Mouse (Mus musculus) midbrain, embryonic 16.5 days (tissue): ENCODE results near the gene Grm1. TPM values are rescaled to one million over a fixed set of nuclear protein-coding genes. Genes with fewer than 3 reads are reported as not detected.

Source experiments
- ATAC-seq: fragments of 200-750 bp; cut with Nextera tagmentation; 2 replicates; pipeline ENCODE4 v1.8.0; 2017; ENCODE audit warnings: moderate TSS enrichment
- H3K27ac ChIP-seq: fragments of 300-500 bp; sonication (generic); 2 replicates; pipeline ENCODE4 v1.5.1; 2014; ENCODE audit warnings: mild to moderate bottlenecking, low read length, mixed read lengths
- H3K27me3 ChIP-seq: fragments of 300-500 bp; sonication (generic); 2 replicates; pipeline ENCODE4 v1.6.1; 2014; ENCODE audit warnings: low read depth, low read length, mixed read lengths; ENCODE audit not compliant: control insufficient read depth, insufficient read depth
- H3K36me3 ChIP-seq: fragments of 300-500 bp; sonication (generic); 2 replicates; pipeline ENCODE4 v1.6.1; 2014; ENCODE audit warnings: mild to moderate bottlenecking, low read length, moderate library complexity, mixed read lengths; ENCODE audit not compliant: control insufficient read depth, insufficient read depth
- H3K4me1 ChIP-seq: fragments of 300-500 bp; sonication (generic); 2 replicates; pipeline ENCODE4 v1.6.1; 2014; ENCODE audit warnings: mild to moderate bottlenecking, low read length, mixed read lengths; ENCODE audit not compliant: control insufficient read depth, insufficient read depth
- H3K4me2 ChIP-seq: fragments of 300-500 bp; sonication (generic); 2 replicates; pipeline ENCODE4 v1.6.1; 2014; ENCODE audit warnings: mild to moderate bottlenecking, low read length, mixed read lengths
- H3K4me3 ChIP-seq: fragments of 300-500 bp; sonication (generic); 2 replicates; pipeline ENCODE4 v1.5.1; 2014; ENCODE audit warnings: low read depth, mild to moderate bottlenecking, low read length, moderate library complexity, mixed read lengths
- H3K9ac ChIP-seq: fragments of 300-500 bp; sonication (generic); 2 replicates; pipeline ENCODE4 v1.6.1; 2014; ENCODE audit warnings: low read depth, low read length, mixed read lengths
- H3K9me3 ChIP-seq: fragments of 300-500 bp; sonication (generic); replicated peaks from 2 replicates; pipeline ENCODE4 v1.6.1; 2014; ENCODE audit warnings: mild to moderate bottlenecking, low read length, mixed read lengths; ENCODE audit not compliant: control insufficient read depth, poor library complexity, severe bottlenecking
- WGBS: fragments of 180-500 bp; shearing (Covaris S2); extraction: QIAGEN DNeasy Blood & Tissue Kit; methylation state at CpG from one replicate; pipeline ENCODE4 v1.1.7; 2014; 5-methylcytosine and 5-hydroxymethylcytosine counted together
- polyA plus RNA-seq: library from polyadenylated mRNA; unstranded; fragments of >200 nt; fragmentation: Nextera tagmentation; extraction: Ambion mirVana; gene quantifications from 2 replicates; pipeline ENCODE4 v1.2.1, GENCODE M21; 2015

The Grm1 gene
- polyA plus RNA-seq, 1 experiment from 2014 or later = 18.1 TPM

DNA sequence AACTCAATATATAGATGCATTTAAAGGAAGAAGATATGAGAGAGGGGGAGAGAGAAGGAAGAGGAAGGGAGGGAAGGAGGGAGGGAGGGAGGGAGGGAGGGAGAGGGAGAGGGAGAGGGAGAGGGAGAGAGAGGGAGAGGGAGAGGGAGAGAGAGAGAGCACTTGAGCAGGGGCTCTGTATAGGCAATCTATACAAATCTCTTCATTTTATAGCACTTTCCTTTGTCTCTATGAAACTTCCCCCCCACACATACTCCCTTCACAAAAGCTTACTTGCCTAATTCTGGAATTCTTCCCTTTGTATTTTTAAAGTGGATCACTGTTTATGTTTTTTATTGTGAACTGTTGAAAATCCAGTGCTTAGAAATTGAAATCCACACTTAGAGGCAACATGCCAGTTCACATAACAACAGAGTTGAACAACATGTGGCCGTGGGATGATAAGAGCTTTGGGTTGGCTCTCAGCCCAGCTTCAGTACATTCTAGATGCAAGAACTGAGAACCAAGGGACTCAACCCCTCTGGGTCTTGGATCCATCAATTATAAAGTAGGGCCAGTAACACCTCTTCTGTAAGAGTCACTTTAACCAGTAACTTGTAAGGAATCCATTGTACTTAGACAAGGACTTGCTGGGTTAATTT lies 345.0 kb downstream of the Grm1 start:
- WGBS = 51% methylated on average over 1 of the region's 1 CpGs
- Histone ChIP-seq H3K4me1 (no peaks in the 10 kb centered on the region), H3K4me3 (no peak overlapping the region), H3K27me3 (no peaks in the 10 kb centered on the region), H3K9ac (no peak overlapping the region), H3K36me3 (no peaks in the 10 kb centered on the region), H3K4me2 (no peak overlapping the region), H3K9me3 (no peaks in the 10 kb centered on the region), H3K27ac (no peak overlapping the region)
- ATAC-seq = no peak

DNA sequence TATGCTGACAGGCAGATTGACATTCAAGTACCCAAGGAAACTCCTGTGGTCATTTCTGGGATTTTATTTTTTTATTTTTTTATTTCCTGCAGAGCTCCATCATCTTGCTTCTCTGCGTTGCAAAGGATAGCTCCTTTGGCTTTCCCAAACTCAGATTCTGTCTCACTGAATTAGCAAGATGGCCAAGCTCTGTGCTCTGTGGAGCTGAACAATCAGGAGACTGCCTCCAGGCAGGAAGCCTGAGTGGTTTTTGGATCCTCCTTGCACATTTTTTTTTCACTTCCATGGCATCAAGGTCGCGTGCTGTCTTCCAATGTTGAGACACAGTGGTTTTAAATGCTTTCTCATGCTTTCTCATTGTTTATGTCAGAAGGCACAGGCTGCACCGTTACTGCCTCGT lies 347.6 kb downstream of the Grm1 start:
- 62% methylated on average over 5 of the region's 5 CpGs for WGBS
- H3K9ac ChIP-seq = no peak overlapping the region
- H3K27ac ChIP-seq = no peak overlapping the region
- no peak overlapping the region for H3K4me2 ChIP-seq
- no peak overlapping the region for H3K4me3 ChIP-seq
- no peaks in the 10 kb centered on the region for H3K9me3 ChIP-seq
- ATAC-seq = peak; percentile 51; the same call in 1 of the 2 replicates
- no peaks in the 10 kb centered on the region for H3K4me1 ChIP-seq
- H3K27me3 ChIP-seq = no peaks in the 10 kb centered on the region
- no peaks in the 10 kb centered on the region for H3K36me3 ChIP-seq

DNA sequence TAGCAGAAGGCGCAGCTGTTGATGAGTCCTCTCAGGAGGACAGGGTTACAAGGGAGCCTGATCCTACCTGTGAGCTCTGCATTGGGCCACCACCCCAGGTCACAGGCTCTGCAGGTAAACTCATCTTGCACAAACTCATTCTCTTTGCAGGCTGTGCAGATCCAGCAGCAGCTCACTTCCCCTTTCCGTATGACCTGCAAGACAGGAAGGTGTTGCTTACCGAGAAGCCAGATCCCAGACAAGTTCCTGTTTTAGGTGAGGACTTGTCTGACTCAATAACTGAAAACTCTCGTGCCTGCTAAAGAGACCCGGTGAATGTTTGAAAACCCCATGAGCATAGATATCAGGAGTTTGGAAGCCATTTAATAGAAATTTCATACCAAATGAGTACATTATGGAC lies 349.1 kb downstream of the Grm1 start:
- Histone ChIP-seq H3K4me1 (no peaks in the 10 kb centered on the region), H3K36me3 (no peaks in the 10 kb centered on the region), H3K27me3 (no peaks in the 10 kb centered on the region), H3K9ac (no peak overlapping the region), H3K9me3 (no peaks in the 10 kb centered on the region), H3K4me3 (no peak overlapping the region), H3K4me2 (no peak overlapping the region), H3K27ac (no peak overlapping the region)
- 90% methylated on average over 5 of the region's 5 CpGs for WGBS
- no peak for ATAC-seq

DNA sequence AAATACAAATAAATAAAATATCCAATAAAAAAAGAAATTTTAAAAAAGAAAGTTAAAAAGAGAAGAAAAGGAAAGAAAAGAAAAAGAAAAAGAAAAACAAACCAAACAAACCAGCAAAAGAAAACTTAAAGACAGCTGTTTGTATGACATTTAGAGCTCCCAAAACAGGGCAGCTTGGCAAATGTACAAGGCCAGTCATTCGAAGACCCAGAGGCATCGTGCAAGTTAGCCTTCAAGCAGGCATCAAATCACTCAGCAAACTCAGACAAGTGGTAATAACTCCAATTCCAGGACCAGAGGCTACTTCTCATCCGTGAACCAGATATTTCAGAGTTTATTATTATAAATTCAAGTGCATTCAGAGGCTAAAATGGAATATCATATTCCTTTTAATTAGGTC lies 355.7 kb downstream of the Grm1 start:
- Histone ChIP-seq H3K27me3 (no peaks in the 10 kb centered on the region), H3K9me3 (no peaks in the 10 kb centered on the region), H3K27ac (no peak overlapping the region), H3K9ac (no peak overlapping the region), H3K4me3 (no peak overlapping the region), H3K4me1 (no peaks in the 10 kb centered on the region), H3K36me3 (no peaks in the 10 kb centered on the region), H3K4me2 (no peak overlapping the region)
- no peak for ATAC-seq
- WGBS = 92% methylated on average over 3 of the region's 3 CpGs

DNA sequence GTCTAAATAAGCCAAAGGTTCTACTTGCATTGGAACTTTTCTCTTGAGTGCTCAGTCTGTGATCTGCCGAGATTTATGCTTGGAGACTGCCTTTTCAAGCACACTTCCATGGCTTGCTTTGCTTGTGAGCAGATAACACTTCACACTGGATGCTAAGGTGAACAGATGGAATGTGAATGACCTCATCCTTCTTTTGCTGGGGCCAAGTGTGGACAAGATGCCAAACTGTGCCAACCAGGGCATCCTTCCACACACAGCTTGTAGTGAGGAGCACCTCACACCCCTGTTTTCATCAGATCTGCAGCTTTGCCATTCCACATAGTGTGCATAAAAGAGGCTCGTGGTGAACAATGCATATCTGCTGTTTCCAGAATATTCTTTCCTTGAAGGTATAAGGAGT lies 371.3 kb downstream of the Grm1 start:
- no peaks in the 10 kb centered on the region for H3K9me3 ChIP-seq
- ATAC-seq = no peak
- no peaks in the 10 kb centered on the region for H3K36me3 ChIP-seq
- H3K9ac ChIP-seq = no peak overlapping the region
- no peak overlapping the region for H3K4me3 ChIP-seq
- 78% methylated on average over 2 of the region's 2 CpGs for WGBS
- H3K4me1 ChIP-seq = no peaks in the 10 kb centered on the region
- no peak overlapping the region for H3K4me2 ChIP-seq
- H3K27me3 ChIP-seq = no peaks in the 10 kb centered on the region
- H3K27ac ChIP-seq = no peak overlapping the region

DNA sequence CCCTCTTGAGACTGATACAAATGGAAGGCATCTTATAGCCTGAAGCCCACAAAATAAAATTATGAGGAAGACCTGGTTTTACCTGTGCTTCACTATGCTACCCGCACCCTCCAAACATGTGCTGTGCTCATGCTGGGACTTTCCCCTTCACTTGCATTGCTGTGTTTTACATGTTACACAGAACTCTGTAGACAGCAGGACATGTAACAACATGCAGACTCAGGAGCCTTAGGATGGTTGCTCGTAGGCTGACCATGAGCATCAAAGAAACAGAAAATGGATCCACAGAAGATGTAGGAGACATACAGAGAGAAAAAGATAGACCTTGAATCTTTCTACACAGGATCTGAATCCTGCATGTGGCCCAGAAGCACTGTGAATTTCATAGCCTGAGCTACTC lies 371.8 kb downstream of the Grm1 start:
- H3K9ac ChIP-seq = no peak overlapping the region
- H3K27me3 ChIP-seq = no peaks in the 10 kb centered on the region
- H3K36me3 ChIP-seq = no peaks in the 10 kb centered on the region
- H3K4me1 ChIP-seq = no peaks in the 10 kb centered on the region
- H3K27ac ChIP-seq = no peak overlapping the region
- no peak for ATAC-seq
- 92% methylated on average over 2 of the region's 2 CpGs for WGBS
- no peak overlapping the region for H3K4me3 ChIP-seq
- H3K4me2 ChIP-seq = no peak overlapping the region
- H3K9me3 ChIP-seq = no peaks in the 10 kb centered on the region

DNA sequence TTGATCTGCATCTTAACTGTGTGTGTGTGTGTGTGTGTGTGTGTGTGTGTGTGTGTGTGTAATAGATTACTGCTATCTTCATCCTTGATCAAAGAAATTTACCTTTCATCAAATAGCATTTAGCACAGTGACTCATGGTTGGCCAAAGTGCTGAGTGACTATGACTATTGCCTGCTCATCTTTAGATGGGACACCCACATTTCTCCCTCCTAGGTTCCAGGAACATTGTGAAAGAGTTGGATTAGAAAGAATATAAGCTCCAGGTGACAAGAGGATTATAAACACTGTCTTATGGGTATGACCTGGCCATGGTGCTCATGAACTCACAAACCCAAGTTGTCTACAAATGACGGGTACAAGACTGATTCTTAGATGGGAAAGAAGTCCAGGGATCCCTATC lies 374.1 kb downstream of the Grm1 start:
- ATAC-seq = no peak
- no peaks in the 10 kb centered on the region for H3K27me3 ChIP-seq
- H3K9me3 ChIP-seq = no peaks in the 10 kb centered on the region
- no peak overlapping the region for H3K9ac ChIP-seq
- H3K36me3 ChIP-seq = no peaks in the 10 kb centered on the region
- no peaks in the 10 kb centered on the region for H3K4me1 ChIP-seq
- WGBS = 79% methylated on average over 1 of the region's 1 CpGs
- no peak overlapping the region for H3K4me3 ChIP-seq
- no peak overlapping the region for H3K27ac ChIP-seq
- no peak overlapping the region for H3K4me2 ChIP-seq

DNA sequence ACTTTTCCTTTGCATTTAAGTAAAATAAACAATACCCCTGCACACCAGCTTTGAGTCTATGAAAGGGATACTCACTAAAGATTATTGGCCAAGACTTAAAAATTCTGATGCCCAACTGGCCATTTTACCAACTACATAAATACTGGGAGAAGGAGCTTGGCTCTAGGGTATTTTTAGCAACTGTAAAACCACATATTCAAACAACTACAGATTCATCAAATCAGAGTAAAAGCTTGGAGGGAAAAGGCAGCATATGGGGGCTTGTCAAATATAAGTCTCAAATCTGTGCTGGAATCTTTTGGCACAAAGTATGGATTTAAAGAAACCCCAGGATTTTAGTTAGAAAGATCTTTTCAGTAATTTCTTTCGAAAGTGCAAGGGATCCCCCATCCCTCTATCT lies 380.8 kb downstream of the Grm1 start:
- no peak for ATAC-seq
- no peak overlapping the region for H3K27ac ChIP-seq
- no peak overlapping the region for H3K4me2 ChIP-seq
- H3K27me3 ChIP-seq = no peaks in the 10 kb centered on the region
- no peaks in the 10 kb centered on the region for H3K36me3 ChIP-seq
- no peak overlapping the region for H3K4me3 ChIP-seq
- no peaks in the 10 kb centered on the region for H3K4me1 ChIP-seq
- WGBS = 100% methylated on average over 1 of the region's 1 CpGs
- H3K9ac ChIP-seq = no peak overlapping the region
- no peaks in the 10 kb centered on the region for H3K9me3 ChIP-seq

DNA sequence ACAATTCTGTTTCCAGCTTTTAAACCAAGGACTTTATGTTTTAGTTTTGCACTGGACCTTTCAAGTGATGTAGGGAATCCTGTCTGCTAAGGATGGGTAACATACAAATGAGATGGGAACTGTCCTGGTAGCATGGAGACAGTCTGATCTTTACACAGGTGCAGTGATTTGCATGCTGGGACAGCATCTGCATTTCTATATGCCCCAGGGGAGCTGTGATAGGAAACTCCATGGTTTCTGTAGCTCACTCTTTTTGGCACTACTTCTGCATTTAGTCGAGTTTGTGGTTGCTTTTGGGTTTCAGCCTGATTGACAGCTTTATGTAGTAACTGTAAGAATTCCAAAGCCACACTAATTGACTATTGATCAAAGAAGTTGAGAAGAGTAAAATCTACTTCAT lies 381.3 kb downstream of the Grm1 start:
- no peak overlapping the region for H3K27ac ChIP-seq
- H3K9ac ChIP-seq = no peak overlapping the region
- H3K27me3 ChIP-seq = no peaks in the 10 kb centered on the region
- no peak for ATAC-seq
- H3K4me3 ChIP-seq = no peak overlapping the region
- no peaks in the 10 kb centered on the region for H3K4me1 ChIP-seq
- 66% methylated on average over 1 of the region's 1 CpGs for WGBS
- H3K36me3 ChIP-seq = no peaks in the 10 kb centered on the region
- no peak overlapping the region for H3K4me2 ChIP-seq
- no peaks in the 10 kb centered on the region for H3K9me3 ChIP-seq
